Mouse (Mus musculus) spleen, adult 2 months (tissue): ENCODE results near the gene Pkd2l1.

Source experiments
- CTCF ChIP-seq: fragments of 200-500 bp; IDR thresholded peaks from 2 replicates; pipeline ENCODE4 v1.5.1; 2011; ENCODE audit warnings: mild to moderate bottlenecking, inconsistent platforms; ENCODE audit not compliant: insufficient read depth, insufficient read length, insufficient replicate concordance; ENCODE audit errors: extremely low read depth
- POLR2A ChIP-seq: fragments of 200-500 bp; IDR thresholded peaks from 2 replicates; pipeline ENCODE4 v1.6.1; 2011; ENCODE audit warnings: low read depth, low read length, inconsistent platforms

- no peak for TF ChIP-seq CTCF
- no peak for TF ChIP-seq POLR2A
Observed at GRCm38 (mm10) chr19:44238906-44239305, 46.7 kb upstream of the Pkd2l1 start.
